Mouse (Mus musculus): Measurements from ENCODE around the gene Dlx5. TPM values are rescaled to one million over a fixed set of nuclear protein-coding genes. Genes with fewer than 3 reads are reported as not detected.

Dlx5 gene
- total RNA-seq, 2 experiments from 2014 or later: 4.7 to 5.8 TPM

- no peak for DNase-seq
Measured at GRCm38 (mm10) chr6:6859111-6859949, 22.6 kb downstream of the Dlx5 start.

GRCm38 (mm10) chr6:6858571-6858970 lies 23.3 kb downstream of the Dlx5 start:
- no peak for DNase-seq

GRCm38 (mm10) chr6:6857766-6858165 lies 24.1 kb downstream of the Dlx5 start:
- DNase-seq: no peak

- no peak for DNase-seq
Measured at GRCm38 (mm10) chr6:6856881-6857280, 25.0 kb downstream of the Dlx5 start.

GRCm38 (mm10) chr6:6856316-6856715 lies 25.6 kb downstream of the Dlx5 start:
- no peak for DNase-seq

GRCm38 (mm10) chr6:6855746-6856185 lies 26.1 kb downstream of the Dlx5 start:
- no peak for DNase-seq

- no peak for DNase-seq
Measured at GRCm38 (mm10) chr6:6854902-6855745, 26.8 kb downstream of the Dlx5 start.

- no peak for DNase-seq
Measured at GRCm38 (mm10) chr6:6854176-6854575, 27.7 kb downstream of the Dlx5 start.

- DNase-seq: no peak
Measured at GRCm38 (mm10) chr6:6852944-6853343, 28.9 kb downstream of the Dlx5 start.

- no peak for DNase-seq
Measured at GRCm38 (mm10) chr6:6851166-6851565, 30.7 kb downstream of the Dlx5 start.

GRCm38 (mm10) chr6:6850324-6851060 lies 31.4 kb downstream of the Dlx5 start:
- DNase-seq: no peak

GRCm38 (mm10) chr6:6849744-6850143 lies 32.1 kb downstream of the Dlx5 start:
- DNase-seq: no peak

- DNase-seq: no peak
Measured at GRCm38 (mm10) chr6:6848541-6848940, 33.3 kb downstream of the Dlx5 start.

GRCm38 (mm10) chr6:6833301-6833700 lies 48.6 kb downstream of the Dlx5 start:
- DNase-seq: no peak

- DNase-seq: no peak
Measured at GRCm38 (mm10) chr6:6830446-6830845, 51.4 kb downstream of the Dlx5 start.

Other genes with a start within 250 kb of the Dlx5 start
- 1 to 10 TPM; 5.6 to 9.3 TPM for gene Dlx6, start 18.8 kb downstream of the Dlx5 start, total RNA-seq (2021)
- gene Sdhaf3, start 73.9 kb upstream of the Dlx5 start, total RNA-seq (2021): 1 to 10 TPM; 6.6 to 6.8 TPM